Mouse (Mus musculus): ENCODE results near the gene Gm8246. TPM values are rescaled to one million over a fixed set of nuclear protein-coding genes. Genes with fewer than 3 reads are reported as not detected.
"Not testable (repeated sequence)": the region's sequence is repeated elsewhere in the genome, so short reads cannot be mapped to it uniquely, and the experiment has no call there.

Gm8246 gene
- polyA plus RNA-seq (2014; fragmentation: Nextera tagmentation; extraction: Ambion mirVana): not detected in 2 replicates

GRCm38 (mm10) chr14:5477730-5478129, at the start of gene Gm8246:
TSS of gene Gm8246 (minus strand) at chr14:5477830.
- H3K36me3 ChIP-seq (ENCODE audit: control insufficient read depth, insufficient read depth, low read length); H3K27ac ChIP-seq (replicated peaks in 1 of 2; ENCODE audit: control insufficient read depth in 1 of 2, insufficient read depth in 1 of 2, low read depth in 2 of 2, low read length in 2 of 2); H3K9me3 ChIP-seq (ENCODE audit: control insufficient read depth, low read length); H3K27me3 ChIP-seq (ENCODE audit: control insufficient read depth, insufficient read depth, low read length); H3K4me1 ChIP-seq (ENCODE audit: control insufficient read depth in 2 of 2, insufficient read depth in 2 of 2, low read length in 2 of 2); H3K9ac ChIP-seq (ENCODE audit: low read length); H3K4me3 ChIP-seq (ENCODE audit: control insufficient read depth in 1 of 2, insufficient read depth in 1 of 2, low read depth in 1 of 2, low read length in 2 of 2); H3K4me2 ChIP-seq (ENCODE audit: low read length); ATAC-seq (ENCODE audit: insufficient number of reproducible peaks, insufficient read depth, low FRiP score, low read depth): not testable (repeated sequence)
- no CpG with 5 or more reads among the region's 3 CpGs for WGBS

- no CpG with 5 or more reads among the region's 35 CpGs for WGBS
Measured at GRCm38 (mm10) chr14:5501374-5501773, 23.7 kb upstream of the Gm8246 start, which contains the start of gene Gm3488. TSS of gene Gm3488 (plus strand) at chr14:5501674.

GRCm38 (mm10) chr14:5483907-5484306, 6.3 kb upstream of the Gm8246 start, which contains the start of gene Gm3187:
TSS of gene Gm3187 (plus strand) at chr14:5484207.
- ATAC-seq (ENCODE audit: insufficient number of reproducible peaks, insufficient read depth, low FRiP score, low read depth); H3K4me1 ChIP-seq (ENCODE audit: control insufficient read depth in 2 of 2, insufficient read depth in 2 of 2, low read length in 2 of 2); H3K9me3 ChIP-seq (ENCODE audit: control insufficient read depth, low read length); H3K9ac ChIP-seq (ENCODE audit: low read length); H3K4me2 ChIP-seq (ENCODE audit: low read length); H3K4me3 ChIP-seq (ENCODE audit: control insufficient read depth in 1 of 2, insufficient read depth in 1 of 2, low read depth in 1 of 2, low read length in 2 of 2); H3K27me3 ChIP-seq (ENCODE audit: control insufficient read depth, insufficient read depth, low read length); H3K27ac ChIP-seq (replicated peaks in 1 of 2; ENCODE audit: control insufficient read depth in 1 of 2, insufficient read depth in 1 of 2, low read depth in 2 of 2, low read length in 2 of 2); H3K36me3 ChIP-seq (ENCODE audit: control insufficient read depth, insufficient read depth, low read length): not testable (repeated sequence)
- 74% methylated on average over 4 of the region's 5 CpGs for WGBS

More at GRCm38 (mm10) chr14:5501374-5501773, 23.7 kb upstream of the Gm8246 start, which contains the start of gene Gm3488:
- H3K4me2 ChIP-seq (ENCODE audit: low read length); ATAC-seq (ENCODE audit: insufficient number of reproducible peaks, insufficient read depth, low FRiP score, low read depth); H3K4me1 ChIP-seq (ENCODE audit: control insufficient read depth in 2 of 2, insufficient read depth in 2 of 2, low read length in 2 of 2); H3K9ac ChIP-seq (ENCODE audit: low read length); H3K9me3 ChIP-seq (ENCODE audit: control insufficient read depth, low read length); H3K4me3 ChIP-seq (ENCODE audit: control insufficient read depth in 1 of 2, insufficient read depth in 1 of 2, low read depth in 1 of 2, low read length in 2 of 2); H3K27me3 ChIP-seq (ENCODE audit: control insufficient read depth, insufficient read depth, low read length); H3K36me3 ChIP-seq (ENCODE audit: control insufficient read depth, insufficient read depth, low read length); H3K27ac ChIP-seq (replicated peaks in 1 of 2; ENCODE audit: control insufficient read depth in 1 of 2, insufficient read depth in 1 of 2, low read depth in 2 of 2, low read length in 2 of 2): not testable (repeated sequence)

GRCm38 (mm10) chr14:5460469-5460868, 17.2 kb downstream of the Gm8246 start:
- not testable (repeated sequence) for H3K9me3 ChIP-seq (ENCODE audit: control insufficient read depth, low read length); H3K36me3 ChIP-seq (ENCODE audit: control insufficient read depth, insufficient read depth, low read length); H3K27me3 ChIP-seq (ENCODE audit: control insufficient read depth, insufficient read depth, low read length); ATAC-seq (ENCODE audit: insufficient number of reproducible peaks, insufficient read depth, low FRiP score, low read depth); H3K27ac ChIP-seq (replicated peaks in 1 of 2; ENCODE audit: control insufficient read depth in 1 of 2, insufficient read depth in 1 of 2, low read depth in 2 of 2, low read length in 2 of 2); H3K4me2 ChIP-seq (ENCODE audit: low read length); H3K4me1 ChIP-seq (ENCODE audit: control insufficient read depth in 2 of 2, insufficient read depth in 2 of 2, low read length in 2 of 2); H3K9ac ChIP-seq (ENCODE audit: low read length); H3K4me3 ChIP-seq (ENCODE audit: control insufficient read depth in 1 of 2, insufficient read depth in 1 of 2, low read depth in 1 of 2, low read length in 2 of 2)
- no CpG with 5 or more reads among the region's 19 CpGs for WGBS

- H3K4me2 ChIP-seq (ENCODE audit: low read length); H3K4me3 ChIP-seq (ENCODE audit: control insufficient read depth in 1 of 2, insufficient read depth in 1 of 2, low read depth in 1 of 2, low read length in 2 of 2); ATAC-seq (ENCODE audit: insufficient number of reproducible peaks, insufficient read depth, low FRiP score, low read depth); H3K4me1 ChIP-seq (ENCODE audit: control insufficient read depth in 2 of 2, insufficient read depth in 2 of 2, low read length in 2 of 2); H3K9ac ChIP-seq (ENCODE audit: low read length); H3K9me3 ChIP-seq (ENCODE audit: control insufficient read depth, low read length); H3K27ac ChIP-seq (replicated peaks in 1 of 2; ENCODE audit: control insufficient read depth in 1 of 2, insufficient read depth in 1 of 2, low read depth in 2 of 2, low read length in 2 of 2); H3K27me3 ChIP-seq (ENCODE audit: control insufficient read depth, insufficient read depth, low read length); H3K36me3 ChIP-seq (ENCODE audit: control insufficient read depth, insufficient read depth, low read length): not testable (repeated sequence)
- WGBS: no CpG with 5 or more reads among the region's 3 CpGs
Measured at GRCm38 (mm10) chr14:5455367-5455766, 22.3 kb downstream of the Gm8246 start, which contains the start of gene Gm3194. TSS of gene Gm3194 (minus strand) at chr14:5455467.

Other genes starting within 250 kb of the Gm8246 start
- not detected in 2 replicates for gene Gm3526, start 217.2 kb downstream of the Gm8246 start, polyA plus RNA-seq (2014; fragmentation: Nextera tagmentation; extraction: Ambion mirVana)
- not detected in 2 replicates for gene Gm3542, start 142.9 kb downstream of the Gm8246 start, polyA plus RNA-seq (2014; fragmentation: Nextera tagmentation; extraction: Ambion mirVana)
- not detected in 2 replicates for gene Gm3500, start 88.8 kb downstream of the Gm8246 start, polyA plus RNA-seq (2014; fragmentation: Nextera tagmentation; extraction: Ambion mirVana)
- gene Gm3194, start 22.4 kb downstream of the Gm8246 start, polyA plus RNA-seq (2014; fragmentation: Nextera tagmentation; extraction: Ambion mirVana): 0.30 TPM in 1 of 2 replicates, not detected in the other
- not detected in 2 replicates for gene Gm3187, start 6.4 kb upstream of the Gm8246 start, polyA plus RNA-seq (2014; fragmentation: Nextera tagmentation; extraction: Ambion mirVana)
- 0.15 and 1.6 TPM in 2 replicates for gene Gm3488, start 23.8 kb upstream of the Gm8246 start, polyA plus RNA-seq (2014; fragmentation: Nextera tagmentation; extraction: Ambion mirVana)
- not detected in 2 replicates for gene Gm3532, start 60.7 kb upstream of the Gm8246 start, polyA plus RNA-seq (2014; fragmentation: Nextera tagmentation; extraction: Ambion mirVana)
- not detected in 2 replicates for gene Gm8265, start 155.2 kb upstream of the Gm8246 start, polyA plus RNA-seq (2014; fragmentation: Nextera tagmentation; extraction: Ambion mirVana)
- gene Gm9603, start 209.6 kb upstream of the Gm8246 start, polyA plus RNA-seq (2014; fragmentation: Nextera tagmentation; extraction: Ambion mirVana): not detected in 2 replicates

All from heart, embryonic 14.5 days (tissue).